Mouse (Mus musculus) left cerebral cortex, postnatal 25 days (tissue): ENCODE results near the gene Zfp593. TPM values are rescaled to one million over a fixed set of nuclear protein-coding genes. Genes with fewer than 3 reads are reported as not detected.

Experiments
- DNase-seq, 2 experiments: peaks; one replicate each; pipeline ENCODE4 v3.0.0; 2022; ENCODE audit warnings: low spot score in 2 of 2, mixed read lengths in 1 of 2
- intact Hi-C: fragments of 180-260 bp; cut with DNase I; formaldehyde crosslinking; loops from one replicate; pipeline ENCODE4 v1.15.1; 2025
- total RNA-seq, 2 experiments: library from RNA; stranded (reverse); gene quantifications; 2 replicates each; pipeline ENCODE4 v1.2.3; 2021

Zfp593 gene
- total RNA-seq, 2 experiments from 2014 or later = 10.3 to 10.5 TPM

DNA sequence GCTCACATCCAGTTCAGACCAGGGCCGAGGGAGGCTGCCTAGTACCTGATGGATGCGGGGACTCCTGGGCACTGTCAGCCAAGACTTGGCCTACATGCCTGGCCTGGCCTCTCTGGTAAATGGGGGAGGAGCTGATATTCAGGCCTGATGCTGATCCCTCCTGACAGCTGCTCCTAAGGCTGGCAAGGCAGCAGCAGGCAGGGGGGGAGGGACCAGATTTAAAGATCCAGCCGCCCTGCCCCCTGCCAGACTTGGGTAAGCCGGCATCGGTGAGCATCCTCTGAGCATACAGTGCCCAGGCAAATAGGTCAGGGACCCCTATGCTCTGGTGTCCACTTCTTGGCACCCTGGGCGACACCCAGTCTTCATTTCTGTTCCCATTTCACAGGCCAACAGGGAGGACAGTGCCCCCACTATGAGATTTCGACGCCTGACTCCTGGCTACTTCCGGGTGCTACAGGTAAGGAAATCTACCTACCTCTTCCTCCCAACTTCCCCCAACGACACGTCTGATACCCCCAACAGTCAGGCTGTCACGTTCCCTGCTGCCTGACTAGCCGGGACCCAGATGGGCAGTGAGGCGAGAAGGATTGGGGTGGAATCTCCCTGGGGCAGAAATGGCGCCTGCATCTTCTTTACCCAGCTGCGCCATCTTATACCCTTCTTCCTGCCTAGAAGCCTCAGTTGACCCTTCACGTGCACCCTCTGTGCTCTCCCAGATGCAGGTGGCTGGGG, 1.7 kb downstream of the Zfp593 start, which contains the start of gene E130218I03Rik:
Gene E130218I03Rik (plus strand): TSS at position 147 of the 735 bp plus-strand sequence.
- no peak for DNase-seq
- intact Hi-C loops = loop anchor here (2.0 kb wide), 1 partner anchor 57 kb away; the partner anchor contains the start of gene Cep85

DNA sequence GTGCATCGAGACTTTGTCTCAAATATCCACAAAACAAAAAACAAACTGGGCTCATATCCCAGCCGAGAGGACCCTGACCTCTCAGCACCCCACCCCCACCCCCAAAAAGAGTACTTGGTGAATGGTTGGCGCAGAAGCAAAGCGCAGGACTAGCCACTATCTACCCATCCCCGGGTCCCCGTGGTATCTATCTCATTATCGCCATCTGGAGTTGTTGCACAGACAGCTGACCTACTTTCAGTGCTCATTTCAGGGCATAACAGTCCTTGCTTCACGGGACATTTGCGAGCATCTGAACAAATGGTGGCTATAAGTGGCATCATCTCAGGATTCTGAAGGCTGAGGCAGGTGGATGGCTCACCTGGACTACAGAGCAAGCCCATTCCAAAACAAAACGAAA, 6.7 kb downstream of the Zfp593 start:
- intact Hi-C loops = loop anchor here (10.0 kb wide), 1 partner anchor 454 kb away; no protein-coding TSS in a partner anchor
- DNase-seq = no peak

DNA sequence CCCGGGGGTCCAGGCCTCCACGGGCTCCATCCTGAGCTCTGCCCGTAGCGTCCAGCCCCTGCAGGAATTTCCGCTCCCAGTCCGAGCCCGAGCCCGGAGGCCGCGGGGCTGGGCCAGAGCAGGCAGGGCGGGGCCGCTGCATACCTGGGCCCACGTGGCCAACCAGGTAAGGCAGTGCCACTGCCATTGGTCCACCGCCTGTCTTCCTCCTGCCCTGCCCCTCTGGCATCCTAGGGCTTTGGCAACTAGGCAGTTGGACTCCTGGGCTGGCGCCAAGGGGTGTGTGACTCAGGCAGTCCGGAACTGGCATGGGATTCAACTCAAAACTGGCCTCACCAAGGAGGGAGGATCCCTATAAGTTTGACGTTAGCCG, 7.1 kb downstream of the Zfp593 start, which contains the start of gene Cnksr1:
Gene Cnksr1 (minus strand): TSS at position 121 of the 373 bp plus-strand sequence.
- intact Hi-C loops = loop anchor here (10.0 kb wide), 1 partner anchor 453 kb away; no protein-coding TSS in a partner anchor
- no peak for DNase-seq

DNA sequence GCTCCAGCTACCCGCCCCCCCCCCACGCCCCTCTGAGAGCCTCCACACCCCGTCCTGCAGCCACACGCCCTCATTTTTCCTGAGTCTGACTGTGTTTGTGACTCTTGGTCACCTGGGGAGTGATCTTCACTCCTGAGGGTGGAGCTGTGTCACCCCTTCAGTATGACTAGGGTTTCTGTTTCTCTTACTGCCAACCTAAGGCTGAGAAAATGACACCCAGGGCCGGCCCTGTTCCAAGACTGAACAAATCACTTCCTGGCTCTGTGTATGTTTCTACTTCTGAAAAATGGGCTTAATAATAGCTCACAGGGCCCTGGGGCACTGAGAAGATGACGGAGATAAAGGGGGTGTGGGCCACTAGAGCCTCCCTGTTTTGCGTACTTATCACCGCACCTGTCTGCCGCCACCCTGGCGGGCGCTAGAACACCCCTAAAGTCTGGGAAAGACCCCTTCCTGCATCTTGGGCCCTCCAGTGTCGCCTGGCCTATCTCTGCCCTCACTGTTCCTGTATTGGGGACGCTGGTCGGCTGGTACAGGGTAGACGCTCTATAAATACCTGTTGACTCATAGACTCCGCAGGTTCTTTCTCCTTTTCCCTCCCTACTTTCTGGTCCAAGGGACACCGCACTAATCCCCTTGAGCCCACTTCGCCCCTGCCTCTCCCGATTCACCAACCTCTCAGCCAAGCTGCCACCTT, 7.7 kb downstream of the Zfp593 start:
- intact Hi-C loops = loop anchor here (10.0 kb wide), 1 partner anchor 453 kb away; no protein-coding TSS in a partner anchor
- no peak for DNase-seq

DNA sequence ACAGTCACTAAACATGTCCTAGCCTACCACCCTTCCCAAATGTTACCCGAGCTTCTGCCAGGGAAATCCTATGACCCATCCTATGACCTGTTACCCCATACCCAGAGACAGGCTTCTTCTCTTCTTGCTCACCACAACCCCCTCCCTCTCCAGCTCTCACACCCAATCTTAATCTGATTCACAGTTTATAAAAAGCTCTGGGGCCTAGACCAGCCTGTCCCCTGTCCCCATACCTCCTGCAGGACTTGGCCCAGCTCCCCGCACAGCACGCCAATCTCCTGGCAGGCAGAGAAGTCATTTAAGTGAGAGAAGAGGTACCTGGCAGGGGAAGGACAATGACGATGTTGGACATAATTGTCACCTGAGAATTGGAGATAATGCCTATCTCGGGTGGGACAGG, 10.5 kb downstream of the Zfp593 start:
- no peak for DNase-seq
- intact Hi-C loops = loop anchor here (5.0 to 10.0 kb wide), 3 partner anchors 38 to 450 kb away; no protein-coding TSS in a partner anchor

DNA sequence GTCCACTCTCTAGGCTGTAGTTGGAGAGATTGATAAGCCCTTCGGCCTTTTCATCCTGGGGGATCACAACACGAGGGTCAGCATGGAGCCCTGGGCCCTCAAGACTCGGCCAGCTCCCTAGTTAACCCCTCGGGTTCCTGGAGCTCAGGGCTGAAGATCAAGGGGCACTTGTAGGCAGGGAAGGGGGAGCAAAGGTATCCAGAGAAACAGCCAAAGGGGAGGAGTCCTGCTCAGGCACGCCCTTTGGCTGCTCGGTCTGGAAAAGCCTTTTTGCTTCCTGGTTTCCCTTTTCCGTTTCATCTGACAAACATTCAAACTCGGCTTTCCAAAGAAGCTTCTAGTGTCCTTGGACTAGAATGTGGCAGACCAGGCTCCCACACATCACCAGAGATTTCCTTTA, 15.0 kb downstream of the Zfp593 start:
- intact Hi-C loops = loop anchor here (5.0 to 10.0 kb wide), 3 partner anchors 33 to 446 kb away; no protein-coding TSS in a partner anchor
- DNase-seq = no peak

DNA sequence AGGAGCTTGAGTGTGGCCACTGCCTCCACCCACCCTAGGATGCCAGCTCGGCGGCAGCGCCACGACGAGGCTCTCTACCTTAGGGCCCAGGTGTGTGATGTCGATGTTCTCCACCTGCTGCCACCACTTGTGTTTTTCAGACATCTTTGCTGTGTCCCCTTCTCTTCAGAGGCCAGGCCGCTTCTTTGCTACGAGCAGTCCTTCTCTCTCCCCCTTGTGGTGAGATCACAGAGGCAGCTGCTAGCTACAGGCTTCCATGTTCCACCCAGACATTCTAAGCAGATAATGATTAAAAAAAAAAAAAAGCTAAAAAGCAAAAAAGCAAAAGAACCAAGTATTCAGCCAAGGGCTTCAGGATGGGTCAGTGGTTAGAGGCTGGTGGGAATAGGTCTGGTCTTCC, 18.2 kb downstream of the Zfp593 start, which contains the start of gene Catsper4:
Gene Catsper4 (minus strand): TSS at position 190 of the 400 bp plus-strand sequence.
- intact Hi-C loops = no loop called here
- no peak for DNase-seq

DNA sequence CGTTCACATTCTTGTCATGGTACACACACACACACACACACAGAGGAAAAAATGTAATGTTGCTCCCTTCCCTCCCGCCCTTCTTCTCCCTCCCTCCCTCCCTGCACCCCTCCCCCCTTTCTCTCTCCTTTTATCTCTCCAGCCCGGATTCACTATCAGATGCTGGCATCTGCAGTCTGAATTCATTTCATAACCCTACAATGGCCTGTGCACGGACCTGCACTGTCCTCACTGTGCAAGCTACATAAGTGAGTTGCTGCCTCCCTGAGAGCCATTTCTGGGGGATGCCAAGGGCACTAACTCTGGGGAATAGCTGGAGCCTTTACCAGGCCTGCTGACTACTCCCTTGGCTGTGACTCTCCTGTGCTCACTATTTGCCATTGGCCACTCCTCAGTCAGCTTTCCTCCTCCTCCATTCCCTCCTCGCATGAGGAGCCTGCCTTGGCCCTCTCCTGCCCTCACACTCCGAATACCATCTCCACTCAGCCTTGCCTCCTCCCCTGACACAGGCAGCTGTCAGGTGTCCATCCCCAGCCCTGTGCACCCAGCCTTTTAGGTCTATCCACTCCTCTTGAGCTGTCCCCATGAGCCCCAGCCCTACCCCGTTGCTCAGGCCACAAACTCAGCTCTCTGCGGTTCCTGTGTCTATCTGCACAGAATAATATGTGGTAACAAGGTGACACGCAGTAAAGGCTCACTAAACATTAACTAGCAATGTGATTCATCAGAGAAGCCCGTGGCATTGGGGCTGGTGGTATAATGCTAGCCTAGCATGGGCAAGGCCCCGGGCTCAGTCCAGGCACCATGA, 22.4 kb downstream of the Zfp593 start:
- no peak for DNase-seq
- intact Hi-C loops = no loop called here

DNA sequence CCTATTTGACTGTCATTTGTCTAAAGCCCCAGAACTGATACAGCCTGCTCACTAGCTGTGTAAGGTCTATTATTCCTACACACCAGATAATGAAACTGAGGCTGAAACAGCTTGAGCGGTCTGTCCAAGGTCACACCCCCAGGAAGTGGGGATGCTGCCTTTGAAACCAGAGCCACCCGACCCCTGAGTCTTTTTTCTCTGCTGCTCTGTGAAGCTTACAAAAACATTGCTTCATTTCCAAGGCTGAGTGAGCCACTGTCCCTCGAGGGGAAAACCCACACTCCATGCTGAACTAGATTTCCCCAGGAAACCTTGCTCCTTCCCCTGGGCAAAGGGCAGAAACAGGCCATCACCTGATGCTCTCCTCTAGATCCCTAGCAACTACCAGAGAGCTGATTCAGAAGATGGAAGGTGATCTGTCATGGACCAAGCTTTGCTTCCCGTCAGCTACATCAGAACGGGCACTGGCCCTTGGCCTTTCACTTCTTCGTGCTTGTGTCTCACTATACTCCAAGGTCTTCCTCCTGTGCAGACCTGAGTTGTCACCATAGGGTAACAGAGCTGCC, 38.8 kb downstream of the Zfp593 start:
- intact Hi-C loops = no loop called here
- DNase-seq = no peak

DNA sequence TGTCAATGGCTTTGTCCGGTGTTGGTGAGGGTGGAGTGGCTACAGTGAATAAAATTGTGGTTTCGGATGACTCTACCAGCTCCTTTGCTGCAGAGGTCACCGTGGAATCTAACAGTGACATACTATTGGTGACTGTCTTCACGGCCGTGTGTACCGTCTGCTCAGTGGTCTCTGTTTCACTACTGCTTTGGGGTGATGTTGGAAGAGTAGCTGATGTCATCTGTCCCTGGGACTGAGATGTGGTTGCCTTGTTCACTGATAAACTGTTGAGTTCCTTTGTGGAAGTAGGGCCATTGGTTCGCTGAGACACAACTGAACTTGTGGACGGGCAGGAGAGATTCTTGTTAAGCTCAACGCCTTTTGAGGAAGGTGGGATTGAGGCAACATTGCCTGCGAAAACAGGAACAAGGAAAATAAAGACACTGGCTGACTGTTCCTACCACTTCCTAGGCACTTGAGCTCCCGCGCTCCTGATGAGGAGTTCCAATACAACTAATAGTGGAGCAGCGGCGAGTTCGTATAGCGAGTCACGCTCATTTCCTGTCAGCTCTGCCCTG, 42.0 kb downstream of the Zfp593 start:
- intact Hi-C loops = no loop called here
- no peak for DNase-seq

DNA sequence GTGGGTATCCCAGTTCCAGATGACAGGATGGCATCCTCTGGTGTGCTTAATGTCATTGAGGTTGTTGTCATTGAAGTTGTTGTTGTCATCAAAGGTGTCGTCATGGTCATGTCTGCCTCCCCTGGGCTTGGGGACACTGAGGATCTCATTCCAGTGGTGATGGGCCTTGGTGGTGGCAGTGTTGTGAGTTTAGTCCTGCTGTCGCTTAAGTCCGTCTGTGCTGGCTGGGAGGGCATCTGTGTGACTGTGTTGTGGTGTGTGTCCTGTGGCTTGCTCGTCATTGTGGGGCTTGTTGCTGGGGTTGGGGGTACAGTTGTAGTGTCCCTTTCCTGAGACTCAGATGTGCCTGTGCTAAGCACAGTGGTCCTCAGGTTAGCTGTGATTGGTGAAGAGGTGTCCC, 42.5 kb downstream of the Zfp593 start, which contains the start of gene Gm7534:
Gene Gm7534 (minus strand): TSS at position 101 of the 400 bp plus-strand sequence.
- DNase-seq = no peak
- intact Hi-C loops = no loop called here

DNA sequence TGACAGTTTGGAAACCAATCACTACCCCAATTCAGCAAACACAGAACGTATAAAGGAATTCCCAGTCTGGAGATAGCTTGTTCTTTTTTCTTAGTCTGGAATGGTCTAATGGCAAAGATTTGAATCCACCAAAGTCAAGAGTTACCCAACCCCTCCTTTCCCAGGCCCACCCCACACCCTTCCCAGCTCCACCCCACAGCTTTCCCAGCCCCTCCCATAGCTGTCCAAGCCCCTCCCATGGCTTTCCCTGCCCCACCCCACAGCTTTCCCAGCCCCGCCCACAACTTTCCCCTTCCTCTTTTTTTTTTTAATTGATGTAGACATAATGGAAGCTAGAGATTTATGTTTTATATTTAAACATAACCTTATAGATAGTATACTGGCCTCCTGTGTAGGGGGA, 46.0 kb downstream of the Zfp593 start:
- intact Hi-C loops = loop anchor here (5.0 kb wide), 1 partner anchor 33 kb away; no protein-coding TSS in a partner anchor
- DNase-seq = no peak

Other genes with a start within 250 kb of the Zfp593 start
- 10 to 100 TPM; 60.5 to 66.1 TPM for gene Dhdds, start 244.7 kb downstream of the Zfp593 start, total RNA-seq
- not detected for gene Lin28a, start 226.8 kb downstream of the Zfp593 start, total RNA-seq
- not detected for gene Zfp683, start 191.8 kb downstream of the Zfp593 start, total RNA-seq
- 1 to 10 TPM; 1.8 to 2.7 TPM for gene Crybg2, start 184.8 kb downstream of the Zfp593 start, total RNA-seq
- 1 to 10 TPM; 1.6 to 3.4 TPM for gene Cd52, start 150.5 kb downstream of the Zfp593 start, total RNA-seq
- gene Ubxn11, start 143.0 kb downstream of the Zfp593 start, total RNA-seq = 10 to 100 TPM; 29.5 to 34.7 TPM
- gene Sh3bgrl3, start 116.8 kb downstream of the Zfp593 start, total RNA-seq = 100 to 1,000 TPM; 212 to 218 TPM
- gene Cep85, start 58.5 kb downstream of the Zfp593 start, total RNA-seq = 10 to 100 TPM; 12.2 to 13.6 TPM
- gene Gm7534, start 42.6 kb downstream of the Zfp593 start, total RNA-seq = not detected
- gene Catsper4, start 18.2 kb downstream of the Zfp593 start, total RNA-seq = not detected
- under 1 TPM; 0.23 to 0.46 TPM for gene Cnksr1, start 7.2 kb downstream of the Zfp593 start, total RNA-seq
- not detected for gene E130218I03Rik, start 1.9 kb downstream of the Zfp593 start, total RNA-seq
- not detected for gene Gm30191, start 1.3 kb upstream of the Zfp593 start, total RNA-seq
- gene Grrp1, start 8.5 kb upstream of the Zfp593 start, total RNA-seq = 1 to 10 TPM; 4.0 TPM
- 10 to 100 TPM; 18.6 to 19.8 TPM for gene Pdik1l, start 42.3 kb upstream of the Zfp593 start, total RNA-seq
- gene Trim63, start 69.5 kb upstream of the Zfp593 start, total RNA-seq = under 1 TPM; 0.32 to 0.39 TPM
- not detected for gene Slc30a2, start 97.6 kb upstream of the Zfp593 start, total RNA-seq
- gene Extl1, start 138.3 kb upstream of the Zfp593 start, total RNA-seq = 10 to 100 TPM; 49.2 to 52.5 TPM
- 1 to 10 TPM; 5.3 to 9.1 TPM for gene Pafah2, start 150.7 kb upstream of the Zfp593 start, total RNA-seq
- gene Stmn1, start 222.7 kb upstream of the Zfp593 start, total RNA-seq = 1,000 to 10,000 TPM in 1 of 2 experiments, 100 to 1,000 TPM in 1; 940 to 1,084 TPM